31 mouse cellular contexts compared by ENCODE assay signal in genomic region chr12:5542701-5543100, GRCm38 (mm10).
"Had no signal": no experiment of that assay in that cellular context is flagged by ENCODE, and none has a peak within 500 bp of the region (broad histone marks: within the 10 kb centered on the region; RNA-seq: fewer than 3 reads in every experiment).

No protein-coding gene starts in this region.

- H3K9ac ChIP-seq: limb, embryonic 12.5 days; limb, embryonic 13.5 days; limb, embryonic 15.5 days; liver, embryonic 12.5 days; liver, embryonic 13.5 days; liver, embryonic 14.5 days; liver, embryonic 15.5 days; liver, postnatal 0 days; lung, embryonic 14.5 days; lung, embryonic 15.5 days; midbrain, embryonic 12.5 days; midbrain, embryonic 13.5 days; midbrain, embryonic 15.5 days; neural tube, embryonic 12.5 days had no signal

- H3K27me3 ChIP-seq: limb, embryonic 12.5 days; limb, embryonic 13.5 days; limb, embryonic 15.5 days; liver, embryonic 12.5 days; liver, embryonic 13.5 days; liver, embryonic 15.5 days; lung, embryonic 15.5 days; megakaryocyte, embryonic 14.5 days; midbrain, embryonic 12.5 days; midbrain, embryonic 13.5 days; midbrain, embryonic 15.5 days; neural tube, embryonic 12.5 days had no signal

- H3K27ac ChIP-seq: limb, embryonic 10.5 days; limb, embryonic 12.5 days; limb, embryonic 13.5 days; limb, embryonic 15.5 days; liver, embryonic 12.5 days; liver, embryonic 13.5 days; liver, embryonic 14.5 days; liver, embryonic 15.5 days; lung, embryonic 15.5 days; macrophage; midbrain, embryonic 10.5 days; midbrain, embryonic 12.5 days; midbrain, embryonic 13.5 days; midbrain, embryonic 15.5 days; neural tube, embryonic 12.5 days had no signal

- DNase-seq: left cerebral cortex, postnatal 4 days; liver; liver, embryonic 13.5 days; liver, postnatal 0 days; lung, adult 18-20 months; lung, adult 2 months; lung, embryonic 14.5 days; lung, postnatal 10 days; lung, postnatal 14 days; lung, postnatal 36 days; lung, postnatal 4 days; midbrain, embryonic 14.5 days had no signal

- ATAC-seq: liver, embryonic 12.5 days; liver, postnatal 0 days; lung, postnatal 0 days; midbrain, embryonic 13.5 days; midbrain, embryonic 15.5 days; midbrain, embryonic 16.5 days had no signal

- H3K4me1 ChIP-seq: limb, embryonic 10.5 days; limb, embryonic 12.5 days; limb, embryonic 13.5 days; limb, embryonic 15.5 days; liver, embryonic 12.5 days; liver, embryonic 13.5 days; liver, embryonic 15.5 days; lung, embryonic 15.5 days; megakaryocyte, embryonic 14.5 days; midbrain, embryonic 10.5 days; midbrain, embryonic 12.5 days; midbrain, embryonic 13.5 days; midbrain, embryonic 15.5 days; neural tube, embryonic 12.5 days had no signal

- H3K4me3 ChIP-seq: limb, embryonic 10.5 days; limb, embryonic 12.5 days; limb, embryonic 13.5 days; limb, embryonic 15.5 days; liver, embryonic 12.5 days; liver, embryonic 13.5 days; liver, embryonic 15.5 days; lung, embryonic 15.5 days; megakaryocyte, embryonic 14.5 days; midbrain, embryonic 10.5 days; midbrain, embryonic 12.5 days; midbrain, embryonic 13.5 days; midbrain, embryonic 15.5 days; myocyte; neural tube, embryonic 12.5 days had no signal

- H3K9me3 ChIP-seq: limb, embryonic 10.5 days; limb, embryonic 12.5 days; limb, embryonic 13.5 days; limb, embryonic 15.5 days; liver, embryonic 12.5 days; liver, embryonic 13.5 days; liver, embryonic 15.5 days; lung, embryonic 15.5 days; midbrain, embryonic 10.5 days; midbrain, embryonic 12.5 days; midbrain, embryonic 13.5 days; midbrain, embryonic 15.5 days; neural tube, embryonic 12.5 days had no signal

- H3K4me2 ChIP-seq: limb, embryonic 12.5 days; limb, embryonic 13.5 days; limb, embryonic 15.5 days; liver, embryonic 12.5 days; liver, embryonic 13.5 days; liver, embryonic 15.5 days; lung, embryonic 14.5 days; lung, embryonic 15.5 days; midbrain, embryonic 11.5 days; midbrain, embryonic 12.5 days; midbrain, embryonic 13.5 days; midbrain, embryonic 15.5 days; neural tube, embryonic 12.5 days had no signal

- H3K36me3 ChIP-seq: limb, embryonic 10.5 days; limb, embryonic 12.5 days; limb, embryonic 13.5 days; limb, embryonic 15.5 days; liver, embryonic 12.5 days; liver, embryonic 13.5 days; liver, embryonic 15.5 days; lung, embryonic 15.5 days; midbrain, embryonic 10.5 days; midbrain, embryonic 12.5 days; midbrain, embryonic 13.5 days; midbrain, embryonic 15.5 days; neural tube, embryonic 12.5 days had no signal
